Mouse (Mus musculus) small intestine, adult 2 months (tissue): ENCODE results near the gene Ip6k1.

ENCODE experiments used
- CTCF ChIP-seq: fragments of 200-500 bp; IDR thresholded peaks from 2 replicates; pipeline ENCODE4 v1.5.1; 2012; ENCODE audit warnings: low read depth, mild to moderate bottlenecking, control low read depth, inconsistent platforms, low read length, moderate library complexity, mixed read lengths; ENCODE audit not compliant: insufficient replicate concordance, insufficient read length; ENCODE audit errors: extremely low read depth
- POLR2A ChIP-seq: fragments of 200-500 bp; IDR thresholded peaks from 2 replicates; pipeline ENCODE4 v1.6.1; 2012; ENCODE audit warnings: low read depth, mild to moderate bottlenecking, control low read depth, inconsistent platforms, low read length, moderate library complexity

- TF ChIP-seq CTCF, result peak; percentile 21; the same call in 1 of the 2 replicates
- TF ChIP-seq POLR2A, result no peak
Measured at GRCm38 (mm10) chr9:108035331-108036156, 33.2 kb downstream of the Ip6k1 start.
